In genomic region chr11:84871046-84871445, GRCm38 (mm10) we compare ENCODE assay signal across 8 mouse cellular contexts. TPM values are rescaled to one million over a fixed set of nuclear protein-coding genes. Genes with fewer than 3 reads are reported as not detected.
DNase-seq lines count a peak whose midpoint lies in the region; ATAC-seq and TF ChIP-seq lines count a peak whose summit lies in the region.

No protein-coding gene starts in this region.

- H3K4me1 ChIP-seq in heart, adult 2 months (ENCODE audit: control insufficient read depth, insufficient read depth, low read length): peaks cover 5% of the 10 kb centered on the region
- peaks cover 23% of the 10 kb centered on the region for H3K4me1 ChIP-seq in midbrain, embryonic 16.5 days (ENCODE audit: control insufficient read depth, insufficient read depth, low read length)

- no peaks in the 10 kb centered on the region for H3K27me3 ChIP-seq in heart, adult 2 months (ENCODE audit: control insufficient read depth, insufficient read depth, low read length)
- no peaks in the 10 kb centered on the region for H3K27me3 ChIP-seq in midbrain, embryonic 16.5 days (ENCODE audit: control insufficient read depth, insufficient read depth, low read depth, low read length)

- peak; percentile 13 for ATAC-seq in inflammation-experienced regulatory T-cells, adult 6 months
- ATAC-seq in midbrain, embryonic 16.5 days: peak; percentile 69

- peaks cover 19% of the 10 kb centered on the region for H3K36me3 ChIP-seq in heart, adult 2 months (ENCODE audit: control insufficient read depth, insufficient read depth, low read length)
- H3K36me3 ChIP-seq in midbrain, embryonic 16.5 days (ENCODE audit: control insufficient read depth, insufficient read depth, low read length): no peaks in the 10 kb centered on the region

- under 1% methylated on average over 10 of the region's 10 CpGs for WGBS in heart, adult 2 months
- 2% methylated on average over 10 of the region's 10 CpGs for WGBS in midbrain, embryonic 16.5 days

- H3K4me3 ChIP-seq in heart, adult 2 months: peak overlapping the region; percentile 71
- H3K4me3 ChIP-seq in midbrain, embryonic 16.5 days (ENCODE audit: low read depth, low read length): peak overlapping the region; percentile 63

- peak overlapping the region; percentile 100 for H3K27ac ChIP-seq in heart, adult 2 months
- H3K27ac ChIP-seq in midbrain, embryonic 16.5 days (ENCODE audit: low read length): peak overlapping the region; percentile 100

- no peaks in the 10 kb centered on the region for H3K9me3 ChIP-seq in midbrain, embryonic 16.5 days (replicated peaks; ENCODE audit: control insufficient read depth, low read length, poor library complexity, severe bottlenecking)

- no peak for DNase-seq in heart, adult 2 months
- DNase-seq in heart, adult 8-10 months (ENCODE audit: low spot score): no peak
- peak; percentile 58 for DNase-seq in 3T3-L1 (ENCODE audit: low read depth, low spot score)
- peak; percentile 75 for DNase-seq in embryo, embryonic 10.5 days (ENCODE audit: low spot score)
- no peak for DNase-seq in layer of hippocampus, postnatal 10 days (ENCODE audit: low spot score in 2 of 2)
- no peak for DNase-seq in right cerebral cortex, adult 18-20 months

- no peak for TF ChIP-seq POLR2A in heart, adult 2 months (IDR thresholded peaks at IDR 0.05; ENCODE audit: insufficient read depth, low read depth, low read length)

- intact Hi-C loops in heart, adult 2 months (cut with DNase I): loop anchor here (1.0 to 5.0 kb wide), 2 partner anchors 9 to 359 kb away; partner anchors contain the start of genes Aatf, Myo19 and Pigw

- H3K9ac ChIP-seq in heart, adult 2 months (ENCODE audit: low read depth, low read length): peak overlapping the region; percentile 93
- H3K9ac ChIP-seq in midbrain, embryonic 16.5 days (ENCODE audit: low read depth, low read length): peak overlapping the region; percentile 96

- H3K4me2 ChIP-seq in midbrain, embryonic 16.5 days (ENCODE audit: low read length): peak overlapping the region; percentile 79

- TF ChIP-seq EP300 in heart, adult 2 months (IDR thresholded peaks at IDR 0.05; ENCODE audit: insufficient read depth, low read depth, low read length): no peak

- peaks cover 1% of the 10 kb centered on the region; the same call in 1 of the 2 replicates for H3K79me2 ChIP-seq in heart, adult 2 months (replicated peaks; ENCODE audit: control insufficient read depth, insufficient read depth, low read length)

- no peak for TF ChIP-seq CTCF in heart, adult 2 months (IDR thresholded peaks at IDR 0.05)

RNA-seq across cellular contexts. Expression of gene Ggnbp2, which starts 0.4 kb away (rescaled TPM):
- total RNA-seq in heart, adult 2 months (2021): 10 to 100 TPM; 47.9 to 54.9 TPM
- polyA plus RNA-seq in heart, adult 2 months (2012; rRNA removed): 22.9 and 39.2 TPM in 2 replicates
- 10 to 100 TPM; 46.1 to 53.6 (median 50.1) TPM for total RNA-seq in heart, adult 8-10 months (2022)
- 100 to 1,000 TPM; 106 to 124 (median 111) TPM for polyA plus RNA-seq in inflammation-experienced regulatory T-cells, adult 6 months (2017; shearing (Covaris generic))
- polyA plus RNA-seq in midbrain, embryonic 16.5 days (2015; fragmentation: Nextera tagmentation; extraction: Ambion mirVana): 68.4 and 71.8 TPM in 2 replicates
- total RNA-seq in layer of hippocampus, postnatal 10 days (2021): 10 to 100 TPM; 89.3 to 92.2 TPM

RNA-seq across cellular contexts. Expression of gene Myo19, which starts 8.9 kb away (rescaled TPM):
- total RNA-seq in heart, adult 2 months (2021): 1 to 10 TPM; 5.7 to 5.9 TPM
- polyA plus RNA-seq in heart, adult 2 months (2012; rRNA removed): 7.5 and 10.4 TPM in 2 replicates
- 1 to 10 TPM; 4.4 to 6.2 (median 5.4) TPM for total RNA-seq in heart, adult 8-10 months (2022)
- 1 to 10 TPM; 1.2 to 2.8 (median 2.4) TPM for polyA plus RNA-seq in inflammation-experienced regulatory T-cells, adult 6 months (2017; shearing (Covaris generic))
- polyA plus RNA-seq in midbrain, embryonic 16.5 days (2015; fragmentation: Nextera tagmentation; extraction: Ambion mirVana): 5.3 and 5.8 TPM in 2 replicates
- 10 to 100 TPM; 12.0 to 14.0 TPM for total RNA-seq in layer of hippocampus, postnatal 10 days (2021)

RNA-seq across cellular contexts. Expression of gene Pigw, which starts 9.0 kb away (rescaled TPM):
- 1 to 10 TPM; 5.6 to 6.3 TPM for total RNA-seq in heart, adult 2 months (2021)
- polyA plus RNA-seq in heart, adult 2 months (2012; rRNA removed): 2.3 and 5.3 TPM in 2 replicates
- 1 to 10 TPM; 5.8 to 6.7 (median 6.7) TPM for total RNA-seq in heart, adult 8-10 months (2022)
- polyA plus RNA-seq in inflammation-experienced regulatory T-cells, adult 6 months (2017; shearing (Covaris generic)): 1 to 10 TPM; 2.1 to 4.2 (median 2.8) TPM
- polyA plus RNA-seq in midbrain, embryonic 16.5 days (2015; fragmentation: Nextera tagmentation; extraction: Ambion mirVana): 2.4 and 3.4 TPM in 2 replicates
- total RNA-seq in layer of hippocampus, postnatal 10 days (2021): 1 to 10 TPM; 8.8 to 9.4 TPM

RNA-seq across cellular contexts. Expression of gene Dhrs11, which starts 42.3 kb away (rescaled TPM):
- 100 to 1,000 TPM in 1 of 2 experiments, 10 to 100 TPM in 1; 87.7 to 108 TPM for total RNA-seq in heart, adult 2 months (2021)
- polyA plus RNA-seq in heart, adult 2 months (2012; rRNA removed): 186 and 232 TPM in 2 replicates
- total RNA-seq in heart, adult 8-10 months (2022): 100 to 1,000 TPM; 104 to 123 (median 113) TPM
- polyA plus RNA-seq in inflammation-experienced regulatory T-cells, adult 6 months (2017; shearing (Covaris generic)): 10 to 100 TPM in 1 of 3 experiments, 1 to 10 TPM in 2; 7.9 to 10.9 (median 9.0) TPM
- 8.8 and 9.0 TPM in 2 replicates for polyA plus RNA-seq in midbrain, embryonic 16.5 days (2015; fragmentation: Nextera tagmentation; extraction: Ambion mirVana)
- 1 to 10 TPM; 4.9 to 6.6 TPM for total RNA-seq in layer of hippocampus, postnatal 10 days (2021)

RNA-seq across cellular contexts. Expression of gene Znhit3, which starts 45.1 kb away (rescaled TPM):
- total RNA-seq in heart, adult 2 months (2021): 10 to 100 TPM in 1 of 2 experiments, 1 to 10 TPM in 1; 8.7 to 11.6 TPM
- 8.8 and 13.0 TPM in 2 replicates for polyA plus RNA-seq in heart, adult 2 months (2012; rRNA removed)
- total RNA-seq in heart, adult 8-10 months (2022): 10 to 100 TPM in 3 of 4 experiments, 1 to 10 TPM in 1; 9.6 to 12.6 (median 12.1) TPM
- 10 to 100 TPM; 35.6 to 37.3 (median 36.7) TPM for polyA plus RNA-seq in inflammation-experienced regulatory T-cells, adult 6 months (2017; shearing (Covaris generic))
- 63.4 and 64.2 TPM in 2 replicates for polyA plus RNA-seq in midbrain, embryonic 16.5 days (2015; fragmentation: Nextera tagmentation; extraction: Ambion mirVana)
- 10 to 100 TPM; 27.9 to 31.2 TPM for total RNA-seq in layer of hippocampus, postnatal 10 days (2021)

Comparison
In these comparisons a context has a peak if more than half of its experiments do, and no peak if none do; other contexts are left out.
1. DNase-seq: peak in 3T3-L1 (single experiment) and embryo, embryonic 10.5 days (single experiment); none in heart, adult 2 months (0 of 2), heart, adult 8-10 months (single experiment), layer of hippocampus, postnatal 10 days (0 of 2) and right cerebral cortex, adult 18-20 months (single experiment).